Mouse (Mus musculus) layer of hippocampus, adult 6 months (tissue): Measurements from ENCODE around the gene Fam214a. TPM values are rescaled to one million over a fixed set of nuclear protein-coding genes. Genes with fewer than 3 reads are reported as not detected.

Experiments used
- long read RNA-seq, 2 experiments: library from polyadenylated mRNA; unstranded; transcript quantifications; one replicate each; pipeline ENCODE4 v2.0.0; 2019 to 2020
- polyA plus RNA-seq: library from polyadenylated mRNA; unstranded; fragments of <200 nt; fragmentation: Nextera tagmentation; gene quantifications from 2 replicates; pipeline ENCODE4 v1.2.3, GENCODE M21; 2021

Gene Fam214a
- 12.6 and 13.3 TPM in 2 replicates for polyA plus RNA-seq
- long read RNA-seq, experiment 1, full-length matches to known transcripts = 8 of 16 reads
- long read RNA-seq, experiment 1, partial matches to known transcripts = 5 of 16 reads
- long read RNA-seq, experiment 1, other reads (novel, unspliced or antisense) = 3 of 16 reads
- long read RNA-seq, experiment 2, full-length matches to known transcripts = 58 of 91 reads
- long read RNA-seq, experiment 2, partial matches to known transcripts = 15 of 91 reads
- long read RNA-seq, experiment 2, other reads (novel, unspliced or antisense) = 18 of 91 reads

DNA sequence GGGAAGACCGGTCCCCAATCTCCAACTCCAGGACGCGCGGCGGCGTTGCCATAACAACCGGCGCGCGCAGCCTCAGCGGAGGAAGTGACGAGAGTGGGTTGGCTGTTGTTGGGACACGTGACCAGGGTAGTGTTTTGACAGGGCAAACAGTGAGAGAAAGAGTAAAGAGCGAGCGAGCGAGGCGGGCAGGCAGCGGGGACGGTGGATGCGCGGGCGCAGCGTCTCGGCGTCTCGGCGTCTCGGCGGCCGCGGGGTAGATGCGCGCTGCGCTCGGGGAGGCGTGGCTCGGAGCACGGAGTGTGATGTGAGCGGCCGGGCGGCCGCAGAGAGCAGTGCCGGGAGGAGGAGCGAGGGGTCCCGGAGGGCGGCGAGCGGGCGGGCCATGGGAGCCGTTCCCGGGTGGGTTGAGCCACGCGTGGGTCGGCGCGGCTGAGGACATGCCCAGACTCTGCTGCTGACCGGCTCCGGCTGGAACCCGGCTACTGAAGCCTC, at the start of gene Fam214a:
TSS of gene Fam214a (plus strand) at position 129 of the 492 bp plus-strand sequence.

DNA sequence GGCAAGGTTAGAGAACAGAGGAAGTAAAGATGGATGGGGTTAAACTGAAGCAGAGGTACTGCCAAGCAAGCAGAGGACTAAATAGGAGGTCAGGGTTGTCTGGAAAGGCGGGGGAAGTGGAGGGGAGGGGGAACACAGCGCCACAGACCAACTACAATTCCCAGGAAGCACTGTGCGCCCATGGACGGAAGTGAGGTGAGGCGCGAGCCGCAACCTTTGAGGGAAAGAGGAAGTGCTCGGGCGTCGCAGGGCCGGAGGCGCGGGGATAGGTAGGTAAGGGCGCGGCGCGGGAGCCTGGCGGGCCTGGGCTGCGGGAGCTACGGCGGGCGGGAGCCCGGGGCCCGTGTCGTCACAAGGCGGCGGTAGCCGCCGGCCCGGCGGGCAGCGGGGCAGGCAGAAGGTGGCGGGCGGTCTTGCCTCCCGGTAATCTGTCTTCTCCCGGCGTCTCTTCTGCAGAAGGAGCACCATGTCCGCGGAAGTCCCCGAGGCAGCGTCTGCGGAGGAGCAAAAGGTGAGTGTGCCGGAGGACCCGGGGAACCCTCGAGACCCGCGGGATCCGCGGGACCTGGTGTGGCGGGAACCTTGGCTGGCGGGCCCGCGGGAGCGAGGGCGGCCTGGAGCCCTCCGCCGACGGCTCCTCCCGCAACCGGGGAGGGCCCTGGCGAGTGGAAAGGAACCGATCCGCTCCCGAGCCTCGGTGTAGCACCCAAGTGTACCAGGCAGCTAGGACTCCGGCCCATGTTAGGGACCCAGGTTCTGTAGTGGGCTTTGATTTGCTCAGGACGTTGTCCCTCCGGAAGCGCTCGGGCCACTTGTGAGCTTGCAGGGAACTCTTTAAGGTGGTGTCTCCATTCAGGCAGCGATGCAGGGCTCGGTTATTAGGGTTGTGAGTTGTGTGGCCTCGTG, 85.0 kb downstream of the Fam214a start, which contains the start of gene Arpp19:
TSS of gene Arpp19 (plus strand) at position 164 of the 906 bp plus-strand sequence.

DNA sequence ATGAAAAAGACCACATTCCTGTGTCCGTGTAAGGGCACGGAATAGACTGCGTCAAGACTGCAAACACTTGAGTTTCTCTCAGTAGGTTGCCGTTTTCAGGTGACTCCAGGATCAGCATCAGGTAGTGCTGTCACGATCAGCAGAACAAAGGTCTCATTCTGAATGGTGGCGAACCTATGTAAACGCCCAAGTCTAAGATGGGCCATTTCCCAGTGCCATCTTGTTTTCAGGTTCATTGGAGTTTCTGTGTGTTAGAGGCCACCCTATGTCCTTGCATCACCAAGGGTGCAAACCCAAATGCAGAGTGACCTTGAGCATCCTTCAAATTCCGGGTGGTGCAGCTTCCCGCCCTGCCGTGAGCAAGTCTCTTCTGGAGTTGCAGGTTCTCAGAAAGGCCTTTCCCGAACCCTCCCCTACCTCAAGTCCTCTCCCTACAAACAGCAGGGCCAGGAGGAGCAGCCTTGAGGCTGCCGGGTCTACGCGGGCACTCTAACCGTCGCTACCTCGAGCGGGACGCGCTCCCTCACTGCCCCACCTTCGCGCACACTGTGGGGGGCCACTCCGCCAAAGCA, 117.9 kb downstream of the Fam214a start, which contains the start of gene Myo5a:
TSS of gene Myo5a (plus strand) at position 559 of the 572 bp plus-strand sequence.

Other genes starting within 250 kb of the Fam214a start
- 0.29 and 0.34 TPM in 2 replicates for gene Onecut1, start 91.0 kb upstream of the Fam214a start, polyA plus RNA-seq
- gene Arpp19, start 84.7 kb downstream of the Fam214a start, polyA plus RNA-seq = 244 and 268 TPM in 2 replicates
- 21.1 and 23.0 TPM in 2 replicates for gene Myo5a, start 118.1 kb downstream of the Fam214a start, polyA plus RNA-seq